Mouse (Mus musculus) midbrain, postnatal 0 days (tissue): ENCODE data around the gene Cpeb3. TPM values are rescaled to one million over a fixed set of nuclear protein-coding genes. Genes with fewer than 3 reads are reported as not detected.

Source experiments
- ATAC-seq: fragments of 200-750 bp; cut with Nextera tagmentation; 2 replicates; pipeline ENCODE4 v1.8.0; 2017; ENCODE audit warnings: moderate number of reproducible peaks, mild to moderate bottlenecking, moderate TSS enrichment, moderate library complexity; ENCODE audit not compliant: low FRiP score
- DNase-seq: peaks from one replicate; pipeline ENCODE4 v3.0.0-alpha.2; 2015; ENCODE audit warnings: low spot score
- H3K27ac ChIP-seq: fragments of 300-500 bp; sonication (generic); 2 replicates; pipeline ENCODE4 v1.5.1; 2014; ENCODE audit warnings: low read depth, mild to moderate bottlenecking, low read length, mixed read lengths
- H3K27me3 ChIP-seq: fragments of 300-500 bp; sonication (generic); 2 replicates; pipeline ENCODE4 v1.6.1; 2014; ENCODE audit warnings: low read length, control low read depth, mixed read lengths; ENCODE audit not compliant: insufficient read depth
- H3K36me3 ChIP-seq: fragments of 300-500 bp; sonication (generic); 2 replicates; pipeline ENCODE4 v1.6.1; 2014; ENCODE audit warnings: low read length, control low read depth, mixed read lengths; ENCODE audit not compliant: insufficient read depth
- H3K4me1 ChIP-seq: fragments of 300-500 bp; sonication (generic); 2 replicates; pipeline ENCODE4 v1.6.1; 2014; ENCODE audit warnings: mild to moderate bottlenecking, control low read depth, antibody characterized with exemption, low read length, mixed read lengths; ENCODE audit not compliant: insufficient read depth
- H3K4me2 ChIP-seq: fragments of 300-500 bp; sonication (generic); 2 replicates; pipeline ENCODE4 v1.6.1; 2014; ENCODE audit warnings: low read depth, mild to moderate bottlenecking, low read length, mixed read lengths; ENCODE audit not compliant: poor library complexity, severe bottlenecking
- H3K4me3 ChIP-seq: fragments of 300-500 bp; sonication (generic); 2 replicates; pipeline ENCODE4 v1.5.1; 2014; ENCODE audit warnings: low read depth, mild to moderate bottlenecking, low read length, moderate library complexity
- H3K9ac ChIP-seq: fragments of 300-500 bp; sonication (generic); replicated peaks from 2 replicates; pipeline ENCODE4 v1.6.1; 2014; ENCODE audit warnings: mild to moderate bottlenecking, low read length, moderate library complexity, mixed read lengths; ENCODE audit not compliant: poor library complexity, severe bottlenecking
- H3K9me3 ChIP-seq: fragments of 300-500 bp; sonication (generic); 2 replicates; pipeline ENCODE4 v1.6.1; 2016; ENCODE audit warnings: low read length, control low read depth
- CTCF ChIP-seq: IDR thresholded peaks from 2 replicates; pipeline ENCODE4 v1.5.1; 2016; ENCODE audit warnings: antibody characterized with exemption, mild to moderate bottlenecking
- WGBS: fragments of 180-500 bp; shearing (Covaris S2); extraction: QIAGEN DNeasy Blood & Tissue Kit; methylation state at CpG from one replicate; pipeline ENCODE4 v1.1.7; 2014; 5-methylcytosine and 5-hydroxymethylcytosine counted together
- polyA plus RNA-seq: library from polyadenylated mRNA; unstranded; fragments of >200 nt; fragmentation: Nextera tagmentation; extraction: Ambion mirVana; gene quantifications from 2 replicates; pipeline ENCODE4 v1.2.1, GENCODE M21; 2015
- total RNA-seq: library from RNA; depleted of rRNA; stranded (reverse); fragments of >200 nt; gene quantifications from 2 replicates; pipeline ENCODE4 v1.2.3, GENCODE M21; 2014

Cpeb3 gene
- total and polyA plus RNA-seq, 2 experiments from 2014 or later: 11.2 to 35.4 TPM

DNA sequence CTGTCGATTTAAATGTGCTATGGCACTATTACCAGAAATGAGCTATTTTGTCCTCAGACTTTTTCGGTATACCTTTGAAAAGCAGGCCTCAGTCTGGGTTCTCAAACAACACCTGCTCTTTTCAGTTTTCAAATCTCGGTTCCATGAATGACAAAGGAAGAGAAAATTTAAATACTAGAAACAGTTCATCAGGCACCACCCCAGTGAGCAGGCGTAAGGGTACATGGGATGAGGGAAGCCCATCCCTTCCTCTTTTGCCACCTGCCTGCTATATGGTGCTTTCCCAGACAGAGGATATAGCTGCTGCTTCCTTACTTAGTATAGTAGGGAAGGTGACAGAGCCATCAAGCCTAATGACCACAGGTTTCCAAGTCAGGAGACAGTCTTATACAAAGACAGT is 74.7 kb downstream of the Cpeb3 start:
- Histone ChIP-seq H3K27me3 (no peaks in the 10 kb centered on the region), H3K4me1 (no peaks in the 10 kb centered on the region), H3K9ac (no peak overlapping the region), H3K4me3 (no peak overlapping the region), H3K36me3 (no peaks in the 10 kb centered on the region), H3K9me3 (no peaks in the 10 kb centered on the region), H3K4me2 (no peak overlapping the region), H3K27ac (no peak overlapping the region)
- DNase-seq: no peak
- WGBS: 90% methylated on average over 4 of the region's 4 CpGs
- ATAC-seq: no peak
- no peak for TF ChIP-seq CTCF

GRCm38 (mm10) chr19:37131660-37132059 is 76.7 kb downstream of the Cpeb3 start:
- no peak overlapping the region for H3K4me2 ChIP-seq
- no peak overlapping the region for H3K9ac ChIP-seq
- WGBS: 81% methylated on average over 1 of the region's 1 CpGs
- TF ChIP-seq CTCF: no peak
- H3K27me3 ChIP-seq: no peaks in the 10 kb centered on the region
- no peak overlapping the region for H3K27ac ChIP-seq
- ATAC-seq (no peak), DNase-seq (no peak)
- no peaks in the 10 kb centered on the region for H3K4me1 ChIP-seq
- no peaks in the 10 kb centered on the region for H3K36me3 ChIP-seq
- H3K9me3 ChIP-seq: no peaks in the 10 kb centered on the region
- no peak overlapping the region for H3K4me3 ChIP-seq

DNA sequence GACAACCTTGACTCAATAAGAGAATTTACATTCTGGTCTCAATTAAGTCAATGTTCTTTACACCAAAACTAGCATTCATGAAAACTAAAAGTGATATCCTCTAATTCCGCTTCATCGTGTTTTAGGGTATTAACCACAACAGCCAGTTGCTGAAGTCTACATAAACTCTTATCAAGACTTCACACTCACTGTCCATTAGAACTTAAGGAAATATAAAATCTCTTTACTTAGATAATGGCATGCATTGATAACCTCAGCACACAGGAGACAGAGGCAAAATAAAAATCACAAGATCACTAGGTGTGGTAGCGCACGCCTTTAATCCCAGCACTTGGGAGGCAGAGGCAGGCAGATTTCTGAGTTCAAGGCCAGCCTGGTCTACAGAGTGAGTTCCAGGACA is 79.9 kb downstream of the Cpeb3 start:
- WGBS: 98% methylated on average over 4 of the region's 4 CpGs
- no peak overlapping the region for H3K4me3 ChIP-seq
- peaks cover 7% of the 10 kb centered on the region; the same call in 1 of the 2 replicates for H3K36me3 ChIP-seq
- no peak overlapping the region for H3K4me2 ChIP-seq
- no peaks in the 10 kb centered on the region for H3K4me1 ChIP-seq
- H3K9ac ChIP-seq: no peak overlapping the region
- TF ChIP-seq CTCF: no peak
- no peaks in the 10 kb centered on the region for H3K27me3 ChIP-seq
- no peak for DNase-seq
- no peak overlapping the region for H3K27ac ChIP-seq
- ATAC-seq: no peak
- no peaks in the 10 kb centered on the region for H3K9me3 ChIP-seq

DNA sequence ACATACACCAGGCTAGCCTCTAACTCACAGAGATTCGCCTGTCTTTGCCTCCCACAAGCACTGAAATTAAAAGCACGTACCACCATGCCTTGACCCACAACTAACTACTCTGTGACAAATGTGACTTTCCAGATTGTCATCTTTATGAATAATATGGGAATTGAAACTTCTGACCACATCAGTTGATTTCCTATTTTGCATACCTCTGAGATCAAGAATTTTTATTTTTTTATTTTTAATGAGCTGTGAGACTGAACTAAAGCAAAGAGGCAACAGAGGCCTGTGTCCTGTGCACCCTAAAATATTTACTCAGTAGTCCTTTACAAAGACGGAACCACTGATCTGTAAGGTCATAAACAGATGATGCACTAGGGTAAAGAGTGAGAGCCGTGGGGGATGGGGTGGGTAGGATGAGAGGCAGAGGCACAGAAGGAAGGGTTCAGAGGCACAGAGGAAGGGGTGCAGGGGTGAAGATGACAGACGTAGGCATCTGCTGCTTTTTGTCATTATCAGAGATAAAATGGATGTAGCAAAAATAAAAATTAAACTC is 81.3 kb downstream of the Cpeb3 start:
- Histone ChIP-seq H3K27ac (no peak overlapping the region), H3K4me3 (no peak overlapping the region), H3K36me3 (peaks cover 7% of the 10 kb centered on the region; the same call in 1 of the 2 replicates), H3K4me2 (no peak overlapping the region), H3K9ac (no peak overlapping the region), H3K9me3 (no peaks in the 10 kb centered on the region), H3K4me1 (no peaks in the 10 kb centered on the region), H3K27me3 (no peaks in the 10 kb centered on the region)
- WGBS: 82% methylated on average over 5 of the region's 5 CpGs
- DNase-seq (no peak), ATAC-seq (no peak)
- no peak for TF ChIP-seq CTCF

DNA sequence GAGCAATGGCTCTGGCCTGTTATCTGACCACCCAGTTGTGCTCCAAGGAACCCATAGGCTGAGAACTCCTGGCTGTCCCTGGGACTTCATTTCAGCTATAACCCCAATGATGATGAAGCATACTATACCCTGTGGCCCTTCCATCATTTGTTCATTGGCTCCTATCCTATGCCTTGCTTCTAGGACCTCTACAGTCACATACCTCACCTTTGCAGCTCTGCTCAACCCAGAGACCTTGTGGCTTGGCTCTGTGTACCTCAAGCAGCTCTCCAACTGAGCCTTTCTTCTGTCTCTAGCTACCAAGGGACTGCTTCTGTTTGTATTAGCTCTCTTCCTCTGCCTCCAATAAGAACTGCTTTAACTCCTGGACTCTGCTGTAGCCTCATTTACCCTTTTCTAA is 83.4 kb downstream of the Cpeb3 start:
- Histone ChIP-seq H3K9ac (no peak overlapping the region), H3K9me3 (no peaks in the 10 kb centered on the region), H3K27me3 (no peaks in the 10 kb centered on the region), H3K4me1 (no peaks in the 10 kb centered on the region), H3K27ac (no peak overlapping the region), H3K36me3 (peaks cover 7% of the 10 kb centered on the region; the same call in 1 of the 2 replicates), H3K4me2 (no peak overlapping the region), H3K4me3 (no peak overlapping the region)
- ATAC-seq: no peak
- DNase-seq: no peak
- TF ChIP-seq CTCF: no peak

- Histone ChIP-seq H3K4me3 (no peak overlapping the region), H3K27ac (0 out of 2 replicates have a peak overlapping the region, but pooled peaks have one; percentile 26), H3K27me3 (no peaks in the 10 kb centered on the region), H3K36me3 (peaks cover 6% of the 10 kb centered on the region; the same call in 1 of the 2 replicates), H3K4me1 (no peaks in the 10 kb centered on the region), H3K4me2 (no peak overlapping the region), H3K9me3 (no peaks in the 10 kb centered on the region), H3K9ac (no peak overlapping the region)
- ATAC-seq (no peak), DNase-seq (peak; percentile 5)
- 30% methylated on average over 2 of the region's 2 CpGs for WGBS
- no peak for TF ChIP-seq CTCF
Observed at GRCm38 (mm10) chr19:37119281-37119680, 89.1 kb downstream of the Cpeb3 start.
